ENCODE assay signal across 7 mouse cellular contexts in genomic region chr15:28026167-28026481, GRCm38 (mm10). TPM values are rescaled to one million over a fixed set of nuclear protein-coding genes. Genes with fewer than 3 reads are reported as not detected.
DNase-seq lines count a peak whose midpoint lies in the region; ATAC-seq and TF ChIP-seq lines count a peak whose summit lies in the region.

No protein-coding gene starts in this region.

- H3K36me3 ChIP-seq in lung, postnatal 0 days (ENCODE audit: insufficient read depth, low read length), result no peaks in the 10 kb centered on the region
- H3K36me3 ChIP-seq in forebrain, embryonic 12.5 days (replicated peaks), result no peaks in the 10 kb centered on the region
- H3K36me3 ChIP-seq in limb, embryonic 12.5 days, result no peaks in the 10 kb centered on the region
- H3K36me3 ChIP-seq in small intestine, adult 2 months (ENCODE audit: control insufficient read depth, insufficient read depth, low read length), result no peaks in the 10 kb centered on the region

- H3K4me3 ChIP-seq in lung, postnatal 0 days (ENCODE audit: low read depth, low read length), result peak overlapping the region; percentile 80
- peak overlapping the region; percentile 96 for H3K4me3 ChIP-seq in forebrain, embryonic 12.5 days (replicated peaks)
- peak overlapping the region; percentile 94 for H3K4me3 ChIP-seq in limb, embryonic 12.5 days (replicated peaks)
- peak overlapping the region; percentile 80 for H3K4me3 ChIP-seq in small intestine, adult 2 months (ENCODE audit: low read depth, low read length)

- no peak for TF ChIP-seq POLR2A in small intestine, adult 2 months (IDR thresholded peaks at IDR 0.05; ENCODE audit: low read depth, low read length)

- DNase-seq in lung, postnatal 0 days (ENCODE audit: low spot score), result no peak
- no peak for DNase-seq in lung, postnatal 4 days
- no peak for DNase-seq in urinary bladder, postnatal 25 days (ENCODE audit: low spot score)

- H3K27ac ChIP-seq in lung, postnatal 0 days (ENCODE audit: low read length), result no peak overlapping the region
- peak overlapping the region; percentile 99 for H3K27ac ChIP-seq in forebrain, embryonic 12.5 days
- H3K27ac ChIP-seq in limb, embryonic 12.5 days, result no peak overlapping the region
- H3K27ac ChIP-seq in small intestine, adult 2 months (ENCODE audit: insufficient read depth, low read depth, low read length), result no peak overlapping the region

- H3K9ac ChIP-seq in lung, postnatal 0 days (replicated peaks; ENCODE audit: low read depth), result no peak overlapping the region
- peak overlapping the region; percentile 46 for H3K9ac ChIP-seq in forebrain, embryonic 12.5 days
- peak overlapping the region; percentile 53 for H3K9ac ChIP-seq in limb, embryonic 12.5 days (replicated peaks)

- ATAC-seq in lung, postnatal 0 days, result no peak
- ATAC-seq in forebrain, embryonic 12.5 days (ENCODE audit: low FRiP score), result no peak
- ATAC-seq in limb, embryonic 12.5 days (ENCODE audit: insufficient number of reproducible peaks, insufficient read depth, low FRiP score, low TSS enrichment, low read depth), result no peak
- ATAC-seq in megakaryocyte-erythroid progenitor cell, adult 5-6 weeks (replicated peaks; ENCODE audit: low FRiP score, low TSS enrichment, poor library complexity, severe bottlenecking), result no peak

- 0% methylated on average over 18 of the region's 18 CpGs for WGBS in lung, postnatal 0 days
- WGBS in forebrain, embryonic 12.5 days, result under 1% methylated on average over 18 of the region's 18 CpGs
- 1% methylated on average over 18 of the region's 18 CpGs for WGBS in limb, embryonic 12.5 days
- WGBS in small intestine, adult 2 months, result 1% methylated on average over 18 of the region's 18 CpGs

- peak overlapping the region; percentile 94 for H3K4me2 ChIP-seq in lung, postnatal 0 days (replicated peaks; ENCODE audit: low read depth, low read length)
- H3K4me2 ChIP-seq in forebrain, embryonic 12.5 days, result peak overlapping the region; percentile 93
- peak overlapping the region; percentile 94 for H3K4me2 ChIP-seq in limb, embryonic 12.5 days

- H3K4me1 ChIP-seq in lung, postnatal 0 days (ENCODE audit: insufficient read depth, low read depth, low read length), result peaks cover 13% of the 10 kb centered on the region; the same call in 1 of the 2 replicates
- H3K4me1 ChIP-seq in forebrain, embryonic 12.5 days, result peaks cover 34% of the 10 kb centered on the region
- peaks cover 36% of the 10 kb centered on the region for H3K4me1 ChIP-seq in limb, embryonic 12.5 days (replicated peaks)
- H3K4me1 ChIP-seq in small intestine, adult 2 months (ENCODE audit: control insufficient read depth, insufficient read depth, insufficient read length, low read length), result peaks cover 5% of the 10 kb centered on the region; the same call in 1 of the 2 replicates

- peak; percentile 95 for TF ChIP-seq CTCF in lung, postnatal 0 days (IDR thresholded peaks at IDR 0.05)
- peak; percentile 59; the same call in 1 of the 2 replicates for TF ChIP-seq CTCF in small intestine, adult 2 months (IDR thresholded peaks at IDR 0.05; ENCODE audit: extremely low read depth, insufficient read length, insufficient replicate concordance, low read depth, low read length)

- no peaks in the 10 kb centered on the region for H3K27me3 ChIP-seq in lung, postnatal 0 days (replicated peaks; ENCODE audit: insufficient read depth, low read length)
- H3K27me3 ChIP-seq in forebrain, embryonic 12.5 days, result 0 out of 2 replicates have a peak, but pooled peaks cover 5% of the 10 kb centered on the region
- H3K27me3 ChIP-seq in limb, embryonic 12.5 days, result no peaks in the 10 kb centered on the region
- H3K27me3 ChIP-seq in small intestine, adult 2 months (ENCODE audit: control insufficient read depth, insufficient read depth, low read length), result peaks cover 6% of the 10 kb centered on the region

- no peak for TF ChIP-seq EP300 in lung, postnatal 0 days (IDR thresholded peaks at IDR 0.05)

- H3K9me3 ChIP-seq in lung, postnatal 0 days (ENCODE audit: low read length), result no peaks in the 10 kb centered on the region
- H3K9me3 ChIP-seq in forebrain, embryonic 12.5 days, result no peaks in the 10 kb centered on the region
- no peaks in the 10 kb centered on the region for H3K9me3 ChIP-seq in limb, embryonic 12.5 days

RNA-seq across cellular contexts. Expression of gene Trio, which starts 0.5 kb away (rescaled TPM):
- polyA plus RNA-seq in lung, postnatal 0 days (2015; fragmentation: Nextera tagmentation; extraction: Ambion mirVana), result 15.6 and 18.4 TPM in 2 replicates
- 46.1 and 49.0 TPM in 2 replicates for polyA plus RNA-seq in forebrain, embryonic 12.5 days (2016; fragmentation: Nextera tagmentation; extraction: Ambion mirVana)
- 73.6 and 82.3 TPM in 2 replicates for polyA plus RNA-seq in limb, embryonic 12.5 days (2016; fragmentation: Nextera tagmentation; extraction: Ambion mirVana)
- 5.4 and 17.5 TPM in 2 replicates for polyA plus RNA-seq in small intestine, adult 2 months (2012; rRNA removed)
- total RNA-seq in megakaryocyte-erythroid progenitor cell, adult 5-6 weeks (2014; fragmentation: Nextera tagmentation), result 14.7 and 26.2 TPM in 2 replicates
- total RNA-seq in megakaryocyte-erythroid progenitor cell, adult 5-6 weeks (2017), result 7.2 and 7.5 TPM in 2 replicates
